In genomic region chr6:71519476-71519875, GRCm38 (mm10) we compare ENCODE assay signal across 20 mouse cellular contexts. TPM values are rescaled to one million over a fixed set of nuclear protein-coding genes. Genes with fewer than 3 reads are reported as not detected.
DNase-seq lines count a peak whose midpoint lies in the region; ATAC-seq lines count a peak whose summit lies in the region.
"Had no signal": no experiment of that assay in that cellular context is flagged by ENCODE, and none has a peak within 500 bp of the region (broad histone marks: within the 10 kb centered on the region; RNA-seq: fewer than 3 reads in every experiment).

No protein-coding gene starts in this region.

- DNase-seq in cerebellum, postnatal 4 days (ENCODE audit: low spot score in 2 of 2): no peak
- peak; percentile 75 for DNase-seq in brain, adult 2 months (ENCODE audit: low read depth, low spot score)
- peak; percentile 50 for DNase-seq in cerebellum, adult 8-10 months
- peak; percentile 28 to 39 for DNase-seq in cerebellum, postnatal 10 days
- no peak for DNase-seq in spleen, postnatal 14 days (ENCODE audit: low spot score in 2 of 2)
- DNase-seq in heart, postnatal 25 days (ENCODE audit: low spot score): no peak
- no peak for DNase-seq in adrenal gland, postnatal 25 days
- DNase-seq: adrenal gland, adult 8-10 months; adrenal gland, postnatal 36 days; forebrain, postnatal 0 days; gastrocnemius, postnatal 10 days; gastrocnemius, postnatal 36 days; heart, adult 2 months; heart, postnatal 14 days; kidney, adult 11 months; kidney, adult 8-10 months had no signal

- intact Hi-C loops in heart, postnatal 25 days (cut with DNase I): no loop called here

- peak; percentile 76 for ATAC-seq in cerebellum, adult (ENCODE audit: insufficient number of reproducible peaks, low FRiP score, low TSS enrichment)
- ATAC-seq: activated CD4-positive, CD25-positive, alpha-beta regulatory T cell, adult 4 months; forebrain, embryonic 14.5 days; forebrain, postnatal 0 days; intestine, embryonic 15.5 days had no signal

RNA-seq across cellular contexts. Expression of gene Chmp3, which starts 24.1 kb away (rescaled TPM):
- 10 to 100 TPM; 47.2 to 51.2 TPM for total RNA-seq in heart, postnatal 25 days (2021)
- 109 and 133 TPM in 2 replicates for total RNA-seq in adrenal gland, postnatal 25 days (2021)

RNA-seq across cellular contexts. Expression of gene Rnf103, which starts 25.8 kb away (rescaled TPM):
- total RNA-seq in heart, postnatal 25 days (2021): 10 to 100 TPM; 21.7 to 26.1 TPM
- 32.3 and 41.0 TPM in 2 replicates for total RNA-seq in adrenal gland, postnatal 25 days (2021)

Comparison
In these comparisons a context has a peak if more than half of its experiments do, and no peak if none do; other contexts are left out.
1. DNase-seq: peak in brain, adult 2 months (single experiment), cerebellum, adult 8-10 months (single experiment) and cerebellum, postnatal 10 days (2 of 2); none in cerebellum, postnatal 4 days (0 of 2), spleen, postnatal 14 days (0 of 2), heart, postnatal 25 days (single experiment) and adrenal gland, postnatal 25 days (single experiment).